Mouse (Mus musculus): ENCODE data around the gene Dgcr8.
A peak's percentile ranks its signal among the peaks of the same experiment; 100 is the strongest.
"Not testable (repeated sequence)": the region's sequence is repeated elsewhere in the genome, so short reads cannot be mapped to it uniquely, and the experiment has no call there.

Gene Dgcr8

GRCm38 (mm10) chr16:18289067-18289588 is at the start of gene Dgcr8:
TSS of gene Dgcr8 (minus strand) at chr16:18289246.
- peak; percentile 99 for DNase-seq (ENCODE audit: low read depth)

DNA sequence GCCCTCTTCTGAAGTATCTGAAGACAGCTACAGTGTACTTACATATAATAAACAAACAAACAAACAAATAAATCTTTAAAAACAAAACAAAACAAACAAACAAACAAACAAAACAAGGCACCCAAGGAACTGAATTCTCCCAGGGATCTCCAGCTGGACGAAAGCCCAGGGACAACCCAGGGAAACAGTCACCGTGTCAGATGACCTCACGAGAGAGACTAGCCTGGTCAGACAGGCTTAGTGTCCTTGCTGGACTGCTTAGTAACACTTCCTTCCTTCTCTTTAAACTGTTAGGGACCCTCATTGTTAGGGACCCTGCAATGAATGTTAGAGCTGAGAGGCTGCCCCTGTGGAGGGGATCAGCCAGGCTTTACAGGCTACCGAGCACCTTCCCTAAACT is 48.2 kb upstream of the Dgcr8 start:
- no peak for DNase-seq (ENCODE audit: low read depth)

DNA sequence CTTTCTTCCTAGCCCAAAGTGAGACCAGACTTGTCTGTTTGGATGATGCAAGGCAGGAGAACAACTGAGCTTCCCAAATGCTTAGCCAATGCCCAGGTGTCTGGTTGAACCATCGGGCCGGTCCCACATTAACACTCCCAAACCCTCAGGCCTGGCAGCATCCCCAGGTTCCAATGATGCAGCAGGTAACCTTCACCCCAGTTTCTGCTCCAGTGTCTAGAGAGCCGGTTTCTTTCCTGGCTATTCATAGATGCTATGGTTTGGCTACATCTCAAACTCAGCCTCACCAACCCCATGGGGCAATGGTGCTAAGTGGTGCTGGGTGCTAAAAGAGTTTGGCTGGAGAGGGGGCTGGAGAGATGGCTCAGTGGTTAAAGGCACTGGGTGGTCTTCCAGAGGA is 46.9 kb upstream of the Dgcr8 start:
- no peak for DNase-seq (ENCODE audit: low read depth)

DNA sequence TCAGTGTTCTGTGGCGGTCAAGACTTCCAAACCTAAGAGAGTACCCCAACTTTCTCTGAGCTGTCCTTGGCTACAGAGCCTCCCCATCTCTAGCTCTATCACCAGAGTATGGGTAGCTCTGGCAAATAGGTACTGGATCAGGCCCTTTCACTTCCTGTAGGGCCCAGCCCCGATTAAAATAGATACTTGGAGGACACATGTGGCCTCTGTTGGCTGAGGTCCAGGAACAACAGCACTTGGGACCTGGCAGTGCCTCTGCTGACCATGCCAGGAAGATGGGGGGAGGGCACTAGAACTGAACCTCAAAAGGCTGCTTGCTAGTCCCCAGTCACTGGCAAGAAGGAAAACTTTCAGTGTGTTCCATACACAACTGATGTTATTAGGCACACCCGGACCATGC is 44.9 kb upstream of the Dgcr8 start:
- DNase-seq (ENCODE audit: low read depth) = peak; percentile 31

DNA sequence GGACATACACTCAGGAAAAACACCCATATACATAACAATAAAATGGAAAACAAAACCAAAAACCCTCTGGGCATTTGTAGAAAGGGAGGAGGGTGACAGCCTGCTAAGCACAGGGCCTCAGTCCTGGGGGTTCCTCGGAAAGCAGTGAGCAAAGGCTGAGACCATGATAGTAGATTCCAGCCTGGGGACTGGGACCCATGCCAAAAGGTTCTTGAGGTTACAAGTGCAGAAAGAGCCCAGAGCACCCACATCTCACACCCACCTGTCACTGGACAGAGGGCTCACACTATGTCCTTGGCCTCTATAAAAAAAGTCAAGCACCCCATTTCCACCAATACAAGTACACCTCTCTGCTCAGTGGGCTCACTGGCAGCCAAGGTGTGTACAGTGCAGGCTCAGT is 39.5 kb upstream of the Dgcr8 start:
- no peak for DNase-seq (ENCODE audit: low read depth)

DNA sequence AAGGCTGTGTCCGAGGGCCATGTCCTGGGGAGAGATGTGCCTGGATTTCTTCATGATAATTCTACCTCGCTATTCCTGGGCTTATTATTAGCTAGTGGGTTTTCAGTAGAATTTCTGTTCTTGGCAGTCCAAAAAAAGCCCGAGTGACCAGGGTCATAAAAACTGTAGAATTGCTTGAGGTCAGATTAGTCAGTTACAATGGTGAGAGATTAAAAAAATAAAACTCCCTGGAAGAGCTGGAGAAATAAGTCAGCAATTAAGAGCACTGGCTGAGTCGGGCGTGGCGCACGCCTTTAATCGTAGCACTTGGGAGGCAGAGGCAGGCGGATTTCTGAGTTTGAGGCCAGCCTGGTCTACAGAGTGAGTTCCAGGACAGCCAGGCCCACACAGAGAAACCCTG is 38.9 kb upstream of the Dgcr8 start:
- DNase-seq (ENCODE audit: low read depth) = no peak

- DNase-seq (ENCODE audit: low read depth) = no peak
Measured at GRCm38 (mm10) chr16:18325741-18326140, 36.7 kb upstream of the Dgcr8 start.

DNA sequence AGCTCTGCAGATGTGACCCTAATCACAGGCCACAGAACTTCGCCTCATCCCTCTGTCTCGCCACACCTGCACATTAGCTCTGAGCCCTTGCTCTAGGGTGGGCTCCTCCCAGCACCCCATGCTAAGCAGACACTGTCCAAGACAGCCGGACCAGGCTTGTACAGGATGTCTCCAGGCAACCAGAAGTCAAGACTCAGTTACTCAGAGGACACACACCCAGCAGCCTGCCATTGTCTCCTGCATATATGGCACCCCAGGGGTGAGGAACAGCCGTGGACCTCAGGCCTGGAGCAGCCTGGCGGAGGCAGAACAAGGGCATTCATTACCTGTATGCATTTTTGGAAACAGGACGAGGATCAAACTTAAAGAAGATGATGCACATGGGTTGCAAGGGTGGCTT is 35.0 kb upstream of the Dgcr8 start:
- no peak for DNase-seq (ENCODE audit: low read depth)

GRCm38 (mm10) chr16:18323460-18323859 is 34.4 kb upstream of the Dgcr8 start:
- DNase-seq (ENCODE audit: low read depth) = peak; percentile 88

GRCm38 (mm10) chr16:18321443-18321842 is 32.4 kb upstream of the Dgcr8 start:
- no peak for DNase-seq (ENCODE audit: low read depth)

GRCm38 (mm10) chr16:18318992-18319391 is 29.9 kb upstream of the Dgcr8 start:
- no peak for DNase-seq (ENCODE audit: low read depth)

DNA sequence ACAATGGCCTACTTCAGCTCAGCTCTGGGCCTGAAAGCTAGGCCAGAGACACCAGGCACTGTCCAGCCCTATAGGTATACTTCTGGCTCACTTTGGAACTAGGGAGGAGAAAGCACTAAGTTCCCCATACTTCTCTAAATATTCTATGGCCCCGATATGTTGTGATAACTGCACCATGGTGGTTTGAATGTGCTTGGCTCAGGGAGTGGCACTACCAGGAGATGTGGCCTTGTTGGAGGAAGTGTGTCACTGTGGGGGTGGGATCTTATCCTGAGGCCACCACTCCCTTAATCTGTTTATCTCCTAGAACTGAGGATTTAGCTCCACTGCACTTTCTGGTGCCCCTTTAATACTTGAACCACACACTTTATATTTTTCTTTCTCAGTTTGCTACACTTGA is 19.1 kb upstream of the Dgcr8 start:
- DNase-seq (ENCODE audit: low read depth) = no peak

DNA sequence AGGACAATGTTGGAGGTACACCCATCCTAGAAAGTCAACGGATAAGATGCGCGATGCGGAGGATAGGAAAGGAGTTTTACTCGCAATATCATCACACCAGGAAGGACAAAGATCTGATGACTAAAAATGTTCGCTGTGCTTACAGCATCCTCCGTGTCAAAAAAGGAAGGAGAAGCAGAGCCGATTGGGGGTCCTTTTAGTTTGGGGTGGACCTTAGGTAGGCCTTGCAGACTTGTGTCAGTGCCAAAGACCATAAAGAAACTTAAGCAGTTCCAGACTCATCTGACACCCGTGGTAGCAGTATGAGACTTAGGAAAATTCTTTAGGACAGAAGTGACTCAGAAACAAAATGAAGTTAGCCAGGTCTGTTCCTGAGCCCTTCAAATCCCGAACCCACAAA is 568 bp upstream of the Dgcr8 start:
- not testable (repeated sequence) for DNase-seq (ENCODE audit: low read depth)

- no peak for DNase-seq (ENCODE audit: low read depth)
Measured at GRCm38 (mm10) chr16:18288581-18289061, 425 bp downstream of the Dgcr8 start.

DNA sequence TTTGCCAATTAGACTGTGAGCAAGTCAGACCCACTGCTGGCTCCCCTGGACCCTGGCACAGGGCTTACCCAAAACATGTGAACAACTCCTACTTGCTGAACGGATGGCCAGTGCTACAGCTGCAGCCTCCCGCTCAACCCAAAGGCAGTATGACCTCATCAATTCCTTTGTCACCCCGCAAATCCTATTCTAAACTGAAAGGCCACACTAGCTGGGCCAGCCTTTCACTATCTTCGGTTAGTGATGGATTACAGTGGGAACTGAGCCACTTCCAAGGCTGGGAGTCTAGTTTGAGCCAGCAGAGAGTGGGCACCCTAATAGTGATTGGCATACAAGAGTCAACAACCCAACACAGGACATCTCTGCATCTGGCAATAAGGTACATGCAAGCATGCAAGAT is 880 bp downstream of the Dgcr8 start:
- DNase-seq (ENCODE audit: low read depth) = peak; percentile 51

DNA sequence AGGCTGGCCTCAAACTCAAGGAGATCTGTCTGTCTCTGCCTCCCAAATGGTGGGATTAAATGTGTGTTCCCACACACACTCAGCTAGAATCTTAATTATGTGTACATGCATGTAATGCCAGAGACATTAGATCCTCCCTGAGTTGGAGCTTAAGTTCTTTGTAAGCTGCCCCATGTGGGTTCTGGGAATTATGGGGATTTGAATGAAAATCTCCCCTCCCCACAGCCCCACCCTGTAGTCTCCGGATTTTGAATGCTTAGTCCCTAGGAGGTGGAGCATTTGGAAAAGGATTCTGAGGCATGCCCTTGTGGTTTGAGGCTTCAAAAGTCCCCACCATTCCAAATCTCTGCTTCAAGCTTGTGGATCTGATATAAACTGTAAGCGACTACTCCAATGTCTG is 13.9 kb downstream of the Dgcr8 start:
- DNase-seq (ENCODE audit: low read depth) = no peak

- peak; percentile 48 for DNase-seq (ENCODE audit: low read depth)
Measured at GRCm38 (mm10) chr16:18268182-18268581, 20.9 kb downstream of the Dgcr8 start.

DNA sequence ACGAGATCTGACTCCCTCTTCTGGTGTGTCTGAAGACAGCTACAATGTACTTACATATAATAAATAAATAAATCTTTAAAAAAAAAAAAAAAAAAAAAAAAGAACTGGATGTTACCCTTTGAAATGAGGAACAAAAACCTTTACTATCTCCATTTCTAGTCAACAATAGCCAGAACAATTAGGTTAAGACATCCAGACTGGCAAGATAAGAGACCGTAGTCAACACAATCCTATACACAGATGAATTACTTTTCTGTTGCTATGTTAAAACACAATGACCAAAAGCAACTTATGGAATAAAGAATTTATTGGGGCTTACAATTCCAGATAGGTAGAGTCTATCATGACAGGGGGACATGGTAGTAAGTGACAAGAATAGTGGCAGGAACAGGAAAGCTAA is 24.0 kb downstream of the Dgcr8 start:
- DNase-seq (ENCODE audit: low read depth) = no peak

GRCm38 (mm10) chr16:18258221-18258620 is 30.8 kb downstream of the Dgcr8 start, which contains the start of gene Gm49776:
TSS of gene Gm49776 (minus strand) at chr16:18258321.
- no peak for DNase-seq (ENCODE audit: low read depth)

DNA sequence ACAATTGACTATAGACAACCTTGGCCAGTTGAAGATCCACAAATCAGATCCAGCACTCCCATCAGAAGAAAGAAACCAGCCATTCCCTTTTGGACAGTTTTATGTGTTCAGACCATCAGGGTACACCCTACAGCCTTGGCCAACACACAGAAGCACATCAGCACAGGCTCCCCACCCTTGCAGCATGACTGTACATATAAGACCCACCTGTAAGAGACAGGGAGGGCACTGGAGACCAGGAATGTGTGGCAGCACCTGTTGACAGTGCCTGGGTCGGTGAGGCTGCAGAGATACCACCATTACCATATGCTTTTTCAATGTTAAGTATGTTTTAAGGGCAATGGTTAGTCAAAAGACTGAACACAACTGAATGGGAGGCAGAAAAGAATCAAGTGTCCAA is 35.2 kb downstream of the Dgcr8 start:
- no peak for DNase-seq (ENCODE audit: low read depth)

DNA sequence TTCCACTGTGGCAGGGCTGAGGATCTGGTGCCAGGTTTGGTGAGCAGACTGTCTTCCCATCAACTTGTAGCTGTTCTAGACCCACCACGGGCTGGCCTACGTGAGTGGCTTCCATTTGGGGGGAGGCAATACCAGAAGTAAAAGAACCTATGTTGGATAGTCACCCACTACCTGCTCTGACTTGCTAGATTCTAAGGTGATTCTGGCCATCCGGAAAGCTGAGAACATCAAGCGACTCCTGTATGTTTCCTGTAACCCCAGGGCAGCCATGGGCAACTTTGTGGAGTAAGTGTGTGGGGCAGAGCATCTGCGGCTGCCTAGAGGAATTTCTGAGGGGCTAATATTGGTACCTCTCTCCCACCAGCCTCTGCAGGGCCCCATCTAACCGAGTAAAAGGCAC is 36.3 kb downstream of the Dgcr8 start:
- no peak for DNase-seq (ENCODE audit: low read depth)

GRCm38 (mm10) chr16:18250828-18251790 is 37.9 kb downstream of the Dgcr8 start:
- DNase-seq (ENCODE audit: low read depth) = no peak

DNA sequence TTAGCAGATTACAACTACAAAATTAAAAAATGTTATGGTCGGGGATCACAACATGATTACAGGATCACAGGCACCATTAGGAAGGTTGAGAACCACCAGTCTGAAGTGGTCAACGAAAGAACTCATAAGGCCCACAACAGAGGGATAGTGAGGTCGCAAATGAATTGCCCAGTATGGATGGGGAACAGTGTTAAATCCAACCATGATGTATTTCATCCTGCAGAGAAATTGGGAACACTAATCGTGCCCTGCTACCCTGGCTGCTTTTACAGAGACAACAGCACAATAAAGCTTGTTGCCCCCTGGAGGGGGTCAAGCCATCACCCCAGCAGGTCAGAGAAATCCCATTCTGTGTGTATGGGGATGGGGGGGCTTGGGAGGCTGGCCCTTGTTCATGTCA is 38.8 kb downstream of the Dgcr8 start:
- no peak for DNase-seq (ENCODE audit: low read depth)
